Mouse (Mus musculus) lung, embryonic 15.5 days (tissue): ENCODE data around the gene Cald1. TPM values are rescaled to one million over a fixed set of nuclear protein-coding genes. Genes with fewer than 3 reads are reported as not detected.

Source experiments
- ATAC-seq: fragments of 200-750 bp; cut with Nextera tagmentation; 2 replicates; pipeline ENCODE4 v1.8.0; 2017; ENCODE audit warnings: moderate number of reproducible peaks, borderline replicate concordance; ENCODE audit not compliant: low FRiP score, low TSS enrichment; ENCODE audit errors: extremely low read depth
- H3K27ac ChIP-seq: fragments of 300-500 bp; sonication (generic); 2 replicates; pipeline ENCODE4 v1.5.1; 2015; ENCODE audit warnings: moderate library complexity, mild to moderate bottlenecking, inconsistent platforms
- H3K27me3 ChIP-seq: fragments of 300-500 bp; sonication (generic); 2 replicates; pipeline ENCODE4 v1.6.1; 2015; ENCODE audit warnings: inconsistent platforms
- H3K36me3 ChIP-seq: fragments of 300-500 bp; sonication (generic); 2 replicates; pipeline ENCODE4 v1.6.1; 2015; ENCODE audit warnings: inconsistent platforms
- H3K4me1 ChIP-seq: fragments of 300-500 bp; sonication (generic); 2 replicates; pipeline ENCODE4 v1.6.1; 2015; ENCODE audit warnings: inconsistent platforms
- H3K4me2 ChIP-seq: fragments of 300-500 bp; sonication (generic); 2 replicates; pipeline ENCODE4 v1.6.1; 2015; ENCODE audit warnings: inconsistent platforms, mild to moderate bottlenecking, moderate library complexity
- H3K4me3 ChIP-seq: fragments of 300-500 bp; sonication (generic); 2 replicates; pipeline ENCODE4 v1.5.1; 2015; ENCODE audit warnings: mild to moderate bottlenecking, inconsistent platforms
- H3K9ac ChIP-seq: fragments of 300-500 bp; sonication (generic); 2 replicates; pipeline ENCODE4 v1.6.1; 2015; ENCODE audit warnings: inconsistent platforms
- H3K9me3 ChIP-seq: fragments of 300-500 bp; sonication (generic); 2 replicates; pipeline ENCODE4 v1.6.1; 2016; ENCODE audit warnings: inconsistent platforms
- WGBS: fragments of 180-500 bp; shearing (Covaris S2); methylation state at CpG from one replicate; pipeline ENCODE4 v1.1.7; 2015; 5-methylcytosine and 5-hydroxymethylcytosine counted together
- polyA plus RNA-seq: library from polyadenylated mRNA; unstranded; fragments of >200 nt; fragmentation: Nextera tagmentation; extraction: Ambion mirVana; gene quantifications from 2 replicates; pipeline ENCODE4 v1.2.1, GENCODE M21; 2015

Cald1 gene
- polyA plus RNA-seq, 1 experiment from 2014 or later, result 292 TPM

DNA sequence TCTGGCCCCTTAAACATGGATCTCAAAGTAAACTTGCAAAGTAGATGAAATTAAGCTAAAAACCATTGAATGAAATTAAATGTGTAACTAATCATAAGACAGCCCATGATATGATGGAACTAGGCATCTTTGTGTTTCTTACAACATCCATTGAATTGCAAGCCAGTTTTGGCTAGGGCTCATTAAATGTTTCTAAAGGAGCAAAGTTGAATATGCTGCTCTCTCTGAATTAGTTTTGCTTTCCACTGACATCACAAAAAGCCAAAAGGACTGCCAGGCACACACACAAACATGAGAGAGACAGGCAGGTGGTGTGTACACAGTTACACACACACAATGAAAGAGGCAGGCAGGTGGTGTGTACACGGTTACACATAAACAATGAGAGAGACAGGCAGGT lies 127.4 kb downstream of the Cald1 start:
- Histone ChIP-seq H3K27ac (no peak overlapping the region), H3K9ac (no peak overlapping the region), H3K4me1 (peaks cover 46% of the 10 kb centered on the region), H3K36me3 (no peaks in the 10 kb centered on the region), H3K4me3 (no peak overlapping the region), H3K27me3 (no peaks in the 10 kb centered on the region), H3K4me2 (no peak overlapping the region), H3K9me3 (no peaks in the 10 kb centered on the region)
- 35% methylated on average over 1 of the region's 1 CpGs for WGBS
- no peak for ATAC-seq

DNA sequence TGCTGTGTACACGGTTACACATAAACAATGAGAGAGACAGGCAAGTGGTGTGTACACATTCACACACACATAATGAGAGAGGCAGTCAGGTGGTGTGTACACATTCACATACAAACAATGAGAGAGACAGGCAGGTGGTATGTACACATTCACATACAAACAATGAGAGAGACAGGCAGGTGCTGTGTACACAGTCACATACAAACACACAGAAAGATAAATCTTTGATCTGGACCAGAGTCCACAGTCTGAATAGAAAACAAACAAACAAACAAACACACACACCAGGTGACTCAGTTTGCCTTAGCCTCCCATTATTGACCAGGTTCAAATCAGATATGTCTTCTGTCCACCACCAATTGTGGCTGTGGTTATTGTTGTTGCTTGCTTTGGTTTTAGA lies 127.8 kb downstream of the Cald1 start:
- Histone ChIP-seq H3K4me1 (peaks cover 46% of the 10 kb centered on the region), H3K9ac (no peak overlapping the region), H3K4me3 (no peak overlapping the region), H3K27me3 (no peaks in the 10 kb centered on the region), H3K9me3 (no peaks in the 10 kb centered on the region), H3K27ac (no peak overlapping the region), H3K36me3 (no peaks in the 10 kb centered on the region), H3K4me2 (no peak overlapping the region)
- ATAC-seq, result no peak
- WGBS, result 30% methylated on average over 1 of the region's 1 CpGs

DNA sequence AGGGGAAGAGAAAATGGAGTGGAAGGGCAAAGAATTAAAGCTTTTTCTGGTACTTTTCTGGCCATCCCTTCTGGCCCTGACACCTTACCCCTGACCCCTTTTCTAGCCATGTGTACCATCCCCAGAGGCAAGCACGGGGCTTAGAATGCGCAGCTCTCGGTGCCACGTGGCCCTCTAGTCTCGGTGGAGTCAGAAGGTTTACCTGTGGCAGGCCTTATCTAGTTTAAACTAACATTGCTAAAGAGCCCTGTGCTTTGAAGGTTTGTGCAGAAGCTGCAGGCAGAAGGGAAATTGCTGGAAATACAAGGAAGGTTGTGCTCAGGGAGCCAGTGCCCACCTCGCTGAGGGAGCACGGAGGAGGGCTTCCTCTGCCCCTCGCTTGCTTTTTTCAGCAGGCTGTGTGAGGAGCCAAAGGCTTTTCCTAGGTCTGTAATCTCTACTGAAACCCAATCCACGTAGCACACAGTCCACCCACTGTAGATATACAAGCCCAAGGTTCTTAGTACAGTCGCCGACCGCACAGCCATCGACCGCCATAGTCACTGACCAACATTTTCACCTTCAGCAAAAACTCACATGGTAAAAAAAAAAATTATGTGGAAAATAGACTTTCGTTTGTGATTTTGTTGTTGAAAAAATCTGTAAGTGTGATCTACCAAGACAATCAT lies 129.2 kb downstream of the Cald1 start:
- H3K9ac ChIP-seq, result no peak overlapping the region
- no peak overlapping the region for H3K4me2 ChIP-seq
- H3K4me3 ChIP-seq, result no peak overlapping the region
- H3K27ac ChIP-seq, result no peak overlapping the region
- no peaks in the 10 kb centered on the region for H3K9me3 ChIP-seq
- no peak for ATAC-seq
- no peaks in the 10 kb centered on the region for H3K27me3 ChIP-seq
- H3K4me1 ChIP-seq, result peaks cover 38% of the 10 kb centered on the region
- H3K36me3 ChIP-seq, result no peaks in the 10 kb centered on the region
- WGBS, result 61% methylated on average over 15 of the region's 15 CpGs

DNA sequence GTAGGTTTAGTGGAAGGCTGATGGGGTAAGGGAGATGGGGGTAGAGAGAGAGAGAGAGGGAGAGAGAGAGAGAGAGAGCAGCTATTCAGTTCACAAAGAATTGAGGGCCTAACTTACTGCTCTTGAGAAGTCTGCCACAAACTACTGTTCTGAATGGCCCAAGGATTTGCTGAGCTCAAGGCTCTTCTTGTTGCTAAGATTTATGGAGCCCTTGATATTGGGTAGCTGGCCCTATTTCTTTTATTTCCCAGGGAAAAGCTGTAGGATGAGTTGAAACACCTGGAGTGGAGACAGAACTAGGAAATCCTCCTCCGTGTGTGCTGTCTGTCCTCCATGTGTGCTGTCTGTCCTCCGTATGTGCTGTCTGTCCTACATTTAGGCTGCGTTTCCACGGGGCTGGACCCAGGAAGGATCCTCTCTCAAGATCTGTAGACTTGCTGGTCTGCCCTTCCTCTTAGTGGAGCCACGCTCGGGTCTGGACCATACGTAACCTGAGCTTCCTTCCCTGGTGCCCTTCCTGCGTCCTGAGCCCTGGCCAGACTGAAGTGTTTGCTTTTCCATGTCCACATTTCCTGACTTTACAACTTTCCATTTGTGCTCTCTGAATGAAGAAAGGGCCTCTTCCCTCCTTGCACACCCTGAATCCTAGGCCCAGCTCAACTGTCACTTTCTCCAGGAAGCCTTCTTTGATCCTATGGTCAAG lies 131.3 kb downstream of the Cald1 start:
- H3K36me3 ChIP-seq, result no peaks in the 10 kb centered on the region
- no peak overlapping the region for H3K9ac ChIP-seq
- H3K27me3 ChIP-seq, result no peaks in the 10 kb centered on the region
- H3K4me1 ChIP-seq, result peaks cover 36% of the 10 kb centered on the region
- 38% methylated on average over 8 of the region's 8 CpGs for WGBS
- H3K4me2 ChIP-seq, result no peak overlapping the region
- no peak for ATAC-seq
- no peaks in the 10 kb centered on the region for H3K9me3 ChIP-seq
- peak overlapping the region; percentile 42; the same call in 1 of the 2 replicates for H3K27ac ChIP-seq
- H3K4me3 ChIP-seq, result no peak overlapping the region

DNA sequence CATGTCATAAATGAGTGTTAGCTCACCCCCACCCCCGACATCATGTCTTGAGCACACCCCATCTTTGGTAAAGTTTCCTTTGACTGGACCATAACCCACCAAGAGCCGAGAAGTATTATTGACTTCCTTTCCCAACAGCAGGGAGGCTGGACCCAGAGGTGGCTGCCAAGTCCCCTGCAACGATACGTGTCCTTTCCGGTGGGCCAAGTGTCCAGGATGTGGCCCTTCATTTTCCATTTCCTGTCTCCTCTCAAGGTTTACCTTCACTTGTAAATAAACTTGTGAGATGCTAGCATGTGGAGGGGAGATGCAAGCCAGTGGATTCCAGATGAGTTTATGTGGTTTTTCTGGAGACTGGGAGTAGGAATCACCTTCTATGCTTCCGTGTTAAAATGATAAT lies 132.7 kb downstream of the Cald1 start:
- H3K27ac ChIP-seq, result no peak overlapping the region

DNA sequence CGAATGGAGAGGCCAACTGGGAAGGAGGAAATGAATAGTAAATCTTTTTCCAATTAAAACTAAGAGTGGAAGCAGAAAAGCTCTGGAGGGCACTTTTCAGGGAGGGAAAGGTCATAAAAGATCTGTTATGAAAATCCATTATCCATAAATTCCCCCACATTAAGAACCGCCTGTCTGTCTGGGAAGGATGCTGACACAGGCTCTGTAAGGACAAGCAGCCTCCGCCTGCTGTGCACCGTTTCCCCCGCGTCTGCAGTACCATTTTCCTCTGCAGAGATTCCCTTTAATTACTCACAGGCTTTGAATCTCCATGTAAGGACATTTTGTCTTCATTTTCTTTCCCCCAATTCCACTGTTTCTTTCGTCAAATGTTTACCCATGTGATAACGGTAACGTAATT lies 133.2 kb downstream of the Cald1 start:
- H3K4me1 ChIP-seq, result peaks cover 36% of the 10 kb centered on the region
- no peak overlapping the region for H3K4me2 ChIP-seq
- 70% methylated on average over 9 of the region's 9 CpGs for WGBS
- no peaks in the 10 kb centered on the region for H3K36me3 ChIP-seq
- no peaks in the 10 kb centered on the region for H3K9me3 ChIP-seq
- H3K4me3 ChIP-seq, result no peak overlapping the region
- ATAC-seq, result no peak
- no peak overlapping the region for H3K27ac ChIP-seq
- H3K27me3 ChIP-seq, result no peaks in the 10 kb centered on the region
- no peak overlapping the region for H3K9ac ChIP-seq

More for the DNA sequence above, 132.7 kb downstream of the Cald1 start:
- no peak overlapping the region for H3K4me3 ChIP-seq
- H3K4me1 ChIP-seq, result peaks cover 36% of the 10 kb centered on the region
- no peaks in the 10 kb centered on the region for H3K9me3 ChIP-seq
- H3K4me2 ChIP-seq, result no peak overlapping the region
- ATAC-seq, result no peak
- no peaks in the 10 kb centered on the region for H3K27me3 ChIP-seq
- no peak overlapping the region for H3K9ac ChIP-seq
- no peaks in the 10 kb centered on the region for H3K36me3 ChIP-seq
- WGBS, result 47% methylated on average over 6 of the region's 6 CpGs

DNA sequence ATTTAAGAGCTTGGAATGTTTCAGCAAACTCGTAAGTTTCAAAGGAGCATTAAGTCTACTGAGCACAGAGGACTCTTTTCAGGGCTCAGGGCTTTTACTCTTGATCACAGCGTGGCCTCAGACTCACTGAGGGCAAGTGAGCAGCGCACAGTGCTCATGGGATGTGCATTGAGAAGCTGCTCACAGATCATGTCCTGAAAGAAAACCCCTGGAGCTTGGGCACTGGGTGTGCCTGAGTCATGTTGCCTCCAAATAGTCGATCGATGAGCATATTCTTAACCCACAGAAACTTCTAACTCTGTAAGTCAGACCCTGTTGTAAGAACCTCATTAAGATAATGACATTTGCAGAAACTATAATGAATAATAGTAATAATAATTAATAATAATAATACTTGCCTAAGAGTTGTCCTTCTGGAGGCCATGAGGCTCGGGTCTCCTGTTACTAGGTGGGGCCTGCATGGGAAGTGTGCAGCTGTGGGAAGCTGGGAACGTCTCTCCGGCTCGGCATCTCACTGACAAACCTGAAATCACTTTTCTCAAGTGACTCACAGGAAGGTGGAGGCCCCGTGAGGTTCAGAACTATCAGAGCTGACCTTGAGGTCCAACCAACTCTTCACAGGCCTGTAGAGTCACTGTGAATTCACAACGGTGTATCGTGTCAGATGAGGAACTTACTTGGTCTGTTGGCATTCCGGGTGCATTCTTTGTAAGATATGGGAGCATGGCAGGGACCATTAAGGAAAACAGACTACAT lies 136.8 kb downstream of the Cald1 start:
- Histone ChIP-seq H3K4me1 (peaks cover 19% of the 10 kb centered on the region), H3K4me3 (no peak overlapping the region), H3K36me3 (no peaks in the 10 kb centered on the region), H3K9me3 (no peaks in the 10 kb centered on the region), H3K9ac (no peak overlapping the region), H3K27me3 (no peaks in the 10 kb centered on the region), H3K27ac (no peak overlapping the region), H3K4me2 (no peak overlapping the region)
- no peak for ATAC-seq
- WGBS, result 69% methylated on average over 13 of the region's 13 CpGs

DNA sequence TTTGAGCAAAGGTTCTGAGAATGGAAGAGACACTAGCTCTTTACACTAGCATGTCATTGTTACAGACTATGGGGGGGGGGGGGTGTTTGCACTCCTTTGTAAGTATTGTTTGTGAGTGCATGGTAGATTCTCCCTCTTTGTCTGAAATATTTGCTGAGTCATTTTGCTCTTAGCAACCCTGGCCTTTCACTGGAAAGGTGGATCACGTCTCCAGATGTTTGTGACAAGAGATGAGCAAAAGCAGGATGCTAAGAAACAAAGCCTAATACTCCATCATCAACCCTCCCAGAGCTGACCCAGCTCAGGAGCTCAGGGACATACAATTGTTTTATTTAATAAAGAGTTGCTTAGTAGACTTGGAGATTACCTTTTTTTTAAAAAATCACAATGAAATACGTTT lies 138.6 kb downstream of the Cald1 start:
- 51% methylated on average over 2 of the region's 2 CpGs for WGBS

DNA sequence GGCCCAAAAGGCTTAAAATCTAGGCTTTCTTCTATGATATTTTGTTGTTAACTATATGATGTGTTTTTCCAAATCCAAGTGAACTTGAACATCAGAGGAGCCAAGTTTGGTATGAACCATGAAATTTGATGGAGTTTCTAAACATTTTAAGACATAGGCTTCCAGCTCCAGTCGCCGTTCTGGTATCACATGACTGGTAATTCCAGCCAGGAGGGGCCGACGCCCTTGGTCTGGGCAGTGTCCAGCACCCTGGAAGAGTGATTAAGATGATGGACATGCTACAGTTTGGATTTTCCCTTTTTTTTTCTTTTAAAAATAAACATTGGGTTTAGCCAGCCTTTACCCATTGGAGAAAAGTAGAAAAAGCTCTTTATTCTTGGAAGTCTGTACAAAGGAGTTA lies 145.6 kb downstream of the Cald1 start:
- peaks cover 24% of the 10 kb centered on the region for H3K36me3 ChIP-seq
- no peak for ATAC-seq
- H3K9ac ChIP-seq, result no peak overlapping the region
- H3K27me3 ChIP-seq, result no peaks in the 10 kb centered on the region
- H3K4me2 ChIP-seq, result no peak overlapping the region
- no peaks in the 10 kb centered on the region for H3K9me3 ChIP-seq
- no peak overlapping the region for H3K4me3 ChIP-seq
- WGBS, result 51% methylated on average over 4 of the region's 4 CpGs
- H3K4me1 ChIP-seq, result peaks cover 9% of the 10 kb centered on the region
- H3K27ac ChIP-seq, result no peak overlapping the region

More for the DNA sequence above, 138.6 kb downstream of the Cald1 start:
- no peak overlapping the region for H3K27ac ChIP-seq
- ATAC-seq, result no peak
- H3K9ac ChIP-seq, result no peak overlapping the region
- H3K4me3 ChIP-seq, result no peak overlapping the region
- no peaks in the 10 kb centered on the region for H3K9me3 ChIP-seq
- H3K36me3 ChIP-seq, result peaks cover 4% of the 10 kb centered on the region
- no peaks in the 10 kb centered on the region for H3K27me3 ChIP-seq
- H3K4me2 ChIP-seq, result no peak overlapping the region
- H3K4me1 ChIP-seq, result peaks cover 6% of the 10 kb centered on the region

DNA sequence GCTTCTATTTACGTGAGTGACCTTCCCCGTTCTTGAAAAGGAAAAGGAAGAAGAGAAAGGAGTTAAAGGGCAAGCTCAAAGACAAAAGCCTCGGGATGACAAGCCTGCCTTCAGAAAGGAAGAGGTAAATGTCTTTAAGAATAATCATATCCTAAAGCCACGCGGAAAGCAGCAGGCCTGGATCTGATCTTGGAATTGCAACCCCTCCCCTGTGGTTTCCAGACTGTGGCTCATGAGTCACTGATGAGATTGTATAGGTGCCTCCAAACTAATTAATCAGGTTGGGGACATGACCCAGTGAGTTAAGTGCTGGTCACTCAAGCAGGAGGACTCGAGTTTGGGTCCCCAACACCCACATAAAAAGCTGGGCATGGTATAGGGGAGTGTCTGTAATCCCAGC lies 149.5 kb downstream of the Cald1 start:
- Histone ChIP-seq H3K36me3 (peaks cover 22% of the 10 kb centered on the region; the same call in 1 of the 2 replicates), H3K9me3 (no peaks in the 10 kb centered on the region), H3K9ac (no peak overlapping the region), H3K27ac (no peak overlapping the region), H3K4me3 (no peak overlapping the region), H3K4me2 (no peak overlapping the region), H3K4me1 (0 out of 2 replicates have a peak, but pooled peaks cover 3% of the 10 kb centered on the region), H3K27me3 (no peaks in the 10 kb centered on the region)
- no peak for ATAC-seq
- 53% methylated on average over 6 of the region's 6 CpGs for WGBS

DNA sequence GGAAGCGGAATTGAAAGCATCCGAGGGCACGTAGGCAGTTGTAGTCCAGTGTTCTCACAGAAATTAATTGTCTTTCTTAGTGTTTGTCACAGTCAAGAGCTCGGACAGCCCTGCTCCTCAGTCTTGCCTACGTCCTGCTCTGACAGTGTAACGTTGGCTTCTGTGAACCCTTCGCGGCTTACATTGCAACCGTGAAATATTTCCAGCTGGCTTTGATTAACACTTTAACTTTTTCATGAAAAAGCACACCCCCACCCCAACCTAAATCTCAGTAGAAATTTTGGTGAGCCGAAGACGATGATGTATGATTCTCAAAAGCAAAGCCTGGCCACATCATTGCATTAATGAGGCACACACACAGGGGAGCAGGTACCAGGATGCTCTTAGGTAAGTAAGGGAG lies 150.3 kb downstream of the Cald1 start:
- Histone ChIP-seq H3K4me3 (no peak overlapping the region), H3K27me3 (no peaks in the 10 kb centered on the region), H3K27ac (no peak overlapping the region), H3K4me2 (no peak overlapping the region), H3K36me3 (peaks cover 22% of the 10 kb centered on the region; the same call in 1 of the 2 replicates), H3K4me1 (0 out of 2 replicates have a peak, but pooled peaks cover 2% of the 10 kb centered on the region), H3K9me3 (no peaks in the 10 kb centered on the region), H3K9ac (no peak overlapping the region)
- no peak for ATAC-seq
- WGBS, result 81% methylated on average over 11 of the region's 11 CpGs

DNA sequence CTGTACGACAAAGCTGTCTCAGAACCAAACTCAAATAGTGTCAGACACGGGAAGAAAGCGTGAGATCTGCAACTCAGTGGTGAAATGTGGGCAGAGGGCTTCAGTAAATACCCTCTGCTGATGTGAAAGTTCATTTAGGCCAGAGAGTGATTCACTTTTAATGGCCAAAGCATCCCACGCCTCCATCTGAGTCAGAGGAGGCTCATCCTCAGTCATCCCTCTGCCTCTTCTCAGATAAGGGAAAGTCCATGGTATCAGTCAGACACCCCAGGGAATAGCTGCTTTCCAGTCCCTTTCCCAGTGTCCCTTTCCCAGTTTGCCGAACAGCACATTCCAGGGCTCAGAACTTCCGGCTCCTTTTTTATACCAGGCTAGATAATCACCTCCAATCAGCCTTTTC lies 151.2 kb downstream of the Cald1 start:
- WGBS, result 52% methylated on average over 6 of the region's 6 CpGs
- Histone ChIP-seq H3K4me2 (no peak overlapping the region), H3K4me1 (no peaks in the 10 kb centered on the region), H3K9ac (no peak overlapping the region), H3K4me3 (no peak overlapping the region), H3K36me3 (peaks cover 22% of the 10 kb centered on the region; the same call in 1 of the 2 replicates), H3K27me3 (no peaks in the 10 kb centered on the region), H3K27ac (no peak overlapping the region), H3K9me3 (no peaks in the 10 kb centered on the region)
- ATAC-seq, result no peak
